Mouse (Mus musculus) embryonic facial prominence, embryonic 10.5 days (tissue): ENCODE results near the gene Smr2. TPM values are rescaled to one million over a fixed set of nuclear protein-coding genes. Genes with fewer than 3 reads are reported as not detected.
"Not testable (repeated sequence)": the region's sequence is repeated elsewhere in the genome, so short reads cannot be mapped to it uniquely, and the experiment has no call there.

Experiments used
- DNase-seq: peaks from one replicate; pipeline ENCODE4 v3.0.0-alpha.2; 2017; ENCODE audit warnings: low spot score
- H3K27ac ChIP-seq: fragments of 300-500 bp; sonication (generic); replicated peaks from 2 replicates; pipeline ENCODE4 v1.5.1; 2016; ENCODE audit warnings: mild to moderate bottlenecking
- H3K27me3 ChIP-seq: fragments of 300-500 bp; sonication (generic); replicated peaks from 2 replicates; pipeline ENCODE4 v1.6.1; 2016; ENCODE audit warnings: low read depth, mild to moderate bottlenecking; ENCODE audit not compliant: poor library complexity, severe bottlenecking
- H3K36me3 ChIP-seq: fragments of 300-500 bp; sonication (generic); replicated peaks from 2 replicates; pipeline ENCODE4 v1.6.1; 2016; ENCODE audit warnings: mild to moderate bottlenecking, moderate library complexity
- H3K4me1 ChIP-seq: fragments of 300-500 bp; sonication (generic); 2 replicates; pipeline ENCODE4 v1.6.1; 2016
- H3K4me3 ChIP-seq: fragments of 300-500 bp; sonication (generic); 2 replicates; pipeline ENCODE4 v1.5.1; 2016; ENCODE audit warnings: mild to moderate bottlenecking, moderate library complexity
- H3K9me3 ChIP-seq: fragments of 300-500 bp; sonication (generic); 2 replicates; pipeline ENCODE4 v1.6.1; 2016; ENCODE audit warnings: mild to moderate bottlenecking
- WGBS: fragments of 180-500 bp; shearing (Covaris S2); methylation state at CpG from one replicate; pipeline ENCODE4 v1.1.7; 2016; 5-methylcytosine and 5-hydroxymethylcytosine counted together
- polyA plus RNA-seq: library from polyadenylated mRNA; unstranded; fragments of >200 nt; fragmentation: Nextera tagmentation; extraction: Ambion mirVana; gene quantifications from 2 replicates; pipeline ENCODE4 v1.2.1, GENCODE M21; 2016

Smr2 gene
- not detected in 2 replicates for polyA plus RNA-seq

- DNase-seq, H3K4me1 ChIP-seq, H3K36me3 ChIP-seq, H3K27ac ChIP-seq, H3K9me3 ChIP-seq, H3K27me3 ChIP-seq, H3K4me3 ChIP-seq: not testable (repeated sequence)
These were observed at the start of gene Smr2 for GRCm38 (mm10) chr5:88086256-88086655. Smr2 (plus strand) TSS chr5:88086556.

- 94% methylated on average over 1 of the region's 1 CpGs for WGBS
These were observed 25.1 kb downstream of the Smr2 start, which contains the start of gene Gm11116 for GRCm38 (mm10) chr5:88111430-88111829. Gm11116 (minus strand) TSS chr5:88111530.

GRCm38 (mm10) chr5:88153999-88154398 is 67.6 kb downstream of the Smr2 start, which contains the start of gene Gm11115:
Gm11115 (minus strand) TSS chr5:88154099.
- Histone ChIP-seq H3K4me1 (no peaks in the 10 kb centered on the region), H3K9me3 (no peaks in the 10 kb centered on the region), H3K27me3 (no peaks in the 10 kb centered on the region), H3K4me3 (no peak within 1 kb of the TSS), H3K27ac (no peak within 1 kb of the TSS), H3K36me3 (no peaks in the 10 kb centered on the region)
- DNase-seq, result no peak

More at GRCm38 (mm10) chr5:88111430-88111829, 25.1 kb downstream of the Smr2 start, which contains the start of gene Gm11116:
- no peak for DNase-seq
- Histone ChIP-seq H3K4me1 (no peaks in the 10 kb centered on the region), H3K4me3 (no peak within 1 kb of the TSS), H3K27me3 (no peaks in the 10 kb centered on the region), H3K36me3 (no peaks in the 10 kb centered on the region), H3K9me3 (no peaks in the 10 kb centered on the region), H3K27ac (no peak within 1 kb of the TSS)

Other genes starting within 250 kb of the Smr2 start
- gene Odam, start 201.5 kb upstream of the Smr2 start, polyA plus RNA-seq, result not detected in 2 replicates
- gene Csn3, start 161.0 kb upstream of the Smr2 start, polyA plus RNA-seq, result 3.0 and 3.1 TPM in 2 replicates
- not detected in 2 replicates for gene 2310003L06Rik, start 117.1 kb upstream of the Smr2 start, polyA plus RNA-seq
- not detected in 2 replicates for gene Gm28434, start 117.0 kb upstream of the Smr2 start, polyA plus RNA-seq
- not detected in 2 replicates for gene Cabs1, start 107.1 kb upstream of the Smr2 start, polyA plus RNA-seq
- gene Smr3a, start 84.0 kb upstream of the Smr2 start, polyA plus RNA-seq, result not detected in 2 replicates
- not detected in 2 replicates for gene Gm11116, start 25.0 kb downstream of the Smr2 start, polyA plus RNA-seq
- gene Gm11115, start 67.5 kb downstream of the Smr2 start, polyA plus RNA-seq, result not detected in 2 replicates
- gene Gm7714, start 182.4 kb downstream of the Smr2 start, polyA plus RNA-seq, result not detected in 2 replicates
- not detected in 2 replicates for gene Prol1, start 230.8 kb downstream of the Smr2 start, polyA plus RNA-seq